Mouse (Mus musculus) heart, embryonic 13.5 days (tissue): ENCODE measurements at regions not wholly inside any gene's neighbourhood (a gene's known extent, or its start where the extent isn't known, plus 50 kb on each side); places are given as distances from the start of the nearest gene placed in this dataset.

ENCODE experiments used
- ATAC-seq: fragments of 200-750 bp; cut with Nextera tagmentation; 2 replicates; pipeline ENCODE4 v1.8.0; 2017; ENCODE audit warnings: moderate TSS enrichment; ENCODE audit not compliant: insufficient number of reproducible peaks, low FRiP score, low TSS enrichment; ENCODE audit errors: extremely low read depth
- H3K27ac ChIP-seq: fragments of 300-500 bp; sonication (generic); replicated peaks from 2 replicates; pipeline ENCODE4 v1.5.1; 2015; ENCODE audit warnings: moderate library complexity, mild to moderate bottlenecking, inconsistent platforms
- H3K27me3 ChIP-seq: fragments of 300-500 bp; sonication (generic); replicated peaks from 2 replicates; pipeline ENCODE4 v1.6.1; 2015; ENCODE audit warnings: mild to moderate bottlenecking, inconsistent platforms
- H3K36me3 ChIP-seq: fragments of 300-500 bp; sonication (generic); 2 replicates; pipeline ENCODE4 v1.6.1; 2015; ENCODE audit warnings: mild to moderate bottlenecking, inconsistent platforms
- H3K4me1 ChIP-seq: fragments of 300-500 bp; sonication (generic); 2 replicates; pipeline ENCODE4 v1.6.1; 2015; ENCODE audit warnings: inconsistent platforms
- H3K4me2 ChIP-seq: fragments of 300-500 bp; sonication (generic); 2 replicates; pipeline ENCODE4 v1.6.1; 2015; ENCODE audit warnings: inconsistent platforms, mild to moderate bottlenecking, moderate library complexity
- H3K4me3 ChIP-seq: fragments of 300-500 bp; sonication (generic); 2 replicates; pipeline ENCODE4 v1.5.1; 2015; ENCODE audit warnings: moderate library complexity, mild to moderate bottlenecking, inconsistent platforms
- H3K9ac ChIP-seq: fragments of 300-500 bp; sonication (generic); 2 replicates; pipeline ENCODE4 v1.6.1; 2015; ENCODE audit warnings: inconsistent platforms, mild to moderate bottlenecking, moderate library complexity
- H3K9me3 ChIP-seq: fragments of 300-500 bp; sonication (generic); 2 replicates; pipeline ENCODE4 v1.6.1; 2016; ENCODE audit warnings: inconsistent platforms
- WGBS: fragments of 180-500 bp; shearing (Covaris S2); methylation state at CpG from one replicate; pipeline ENCODE4 v1.1.7; 2015; ENCODE audit warnings: mixed read lengths; 5-methylcytosine and 5-hydroxymethylcytosine counted together

- no peak for ATAC-seq
- WGBS: 70% methylated on average over 3 of the region's 3 CpGs
- Histone ChIP-seq H3K9ac (no peak overlapping the region), H3K4me3 (no peak overlapping the region), H3K27me3 (peaks cover 12% of the 10 kb centered on the region; the same call in 1 of the 2 replicates), H3K36me3 (no peaks in the 10 kb centered on the region), H3K9me3 (no peaks in the 10 kb centered on the region), H3K4me2 (no peak overlapping the region), H3K27ac (no peak overlapping the region), H3K4me1 (peaks cover 51% of the 10 kb centered on the region)
Observed at GRCm38 (mm10) chr19:53454059-53454458, 63.7 kb upstream of the Smndc1 start.

DNA sequence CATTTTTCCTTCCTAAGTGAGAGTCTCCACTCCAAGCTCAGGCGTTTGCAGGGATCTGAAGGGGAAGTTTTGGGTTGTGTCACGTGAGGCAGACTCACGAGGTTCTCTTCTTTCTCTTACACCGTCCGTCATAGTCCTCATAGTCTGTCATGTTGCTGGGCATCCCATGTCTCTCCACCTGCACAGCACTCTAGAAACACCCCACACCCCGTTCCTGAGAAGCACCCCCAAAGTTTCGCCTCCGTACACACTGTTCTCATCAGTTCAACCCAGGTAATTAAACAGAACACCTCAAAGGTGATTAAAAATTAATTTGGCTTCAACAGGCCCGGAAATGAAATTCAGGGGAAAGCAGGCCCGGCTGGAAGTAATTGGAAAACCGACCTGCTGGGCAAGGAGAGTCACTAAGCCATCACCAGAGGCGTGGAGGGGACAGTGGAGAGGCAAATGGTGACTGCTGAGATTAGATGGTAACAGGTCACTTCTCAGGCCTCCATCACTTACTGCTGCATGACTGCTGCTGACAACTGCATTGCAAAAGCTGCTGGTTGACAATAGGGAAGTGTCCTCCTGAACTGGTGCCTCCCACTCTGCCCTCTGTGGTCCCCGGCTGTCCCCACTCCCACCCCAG lies 63.1 kb upstream of the Smndc1 start:
- H3K36me3 ChIP-seq: no peaks in the 10 kb centered on the region
- H3K9me3 ChIP-seq: no peaks in the 10 kb centered on the region
- no peak overlapping the region for H3K9ac ChIP-seq
- H3K4me3 ChIP-seq: no peak overlapping the region
- no peak overlapping the region for H3K4me2 ChIP-seq
- H3K27ac ChIP-seq: 0 out of 2 replicates have a peak overlapping the region, but pooled peaks have one; percentile 29
- ATAC-seq: no peak
- H3K4me1 ChIP-seq: peaks cover 51% of the 10 kb centered on the region
- 68% methylated on average over 13 of the region's 13 CpGs for WGBS
- peaks cover 6% of the 10 kb centered on the region; the same call in 1 of the 2 replicates for H3K27me3 ChIP-seq

GRCm38 (mm10) chr19:53452360-53452759 lies 62.0 kb upstream of the Smndc1 start:
- Histone ChIP-seq H3K4me1 (peaks cover 61% of the 10 kb centered on the region), H3K27ac (peak overlapping the region; percentile 29), H3K4me2 (no peak overlapping the region), H3K27me3 (no peaks in the 10 kb centered on the region), H3K4me3 (no peak overlapping the region), H3K36me3 (no peaks in the 10 kb centered on the region), H3K9ac (no peak overlapping the region), H3K9me3 (no peaks in the 10 kb centered on the region)
- ATAC-seq: no peak
- WGBS: 36% methylated on average over 3 of the region's 3 CpGs

- no peak for ATAC-seq
- 46% methylated on average over 13 of the region's 13 CpGs for WGBS
- Histone ChIP-seq H3K27ac (peak overlapping the region; percentile 42; the same call in 1 of the 2 replicates), H3K4me1 (peaks cover 65% of the 10 kb centered on the region), H3K4me2 (no peak overlapping the region), H3K9ac (no peak overlapping the region), H3K27me3 (no peaks in the 10 kb centered on the region), H3K9me3 (no peaks in the 10 kb centered on the region), H3K36me3 (no peaks in the 10 kb centered on the region), H3K4me3 (no peak overlapping the region)
Observed at GRCm38 (mm10) chr19:53451388-53451922, 61.1 kb upstream of the Smndc1 start.

DNA sequence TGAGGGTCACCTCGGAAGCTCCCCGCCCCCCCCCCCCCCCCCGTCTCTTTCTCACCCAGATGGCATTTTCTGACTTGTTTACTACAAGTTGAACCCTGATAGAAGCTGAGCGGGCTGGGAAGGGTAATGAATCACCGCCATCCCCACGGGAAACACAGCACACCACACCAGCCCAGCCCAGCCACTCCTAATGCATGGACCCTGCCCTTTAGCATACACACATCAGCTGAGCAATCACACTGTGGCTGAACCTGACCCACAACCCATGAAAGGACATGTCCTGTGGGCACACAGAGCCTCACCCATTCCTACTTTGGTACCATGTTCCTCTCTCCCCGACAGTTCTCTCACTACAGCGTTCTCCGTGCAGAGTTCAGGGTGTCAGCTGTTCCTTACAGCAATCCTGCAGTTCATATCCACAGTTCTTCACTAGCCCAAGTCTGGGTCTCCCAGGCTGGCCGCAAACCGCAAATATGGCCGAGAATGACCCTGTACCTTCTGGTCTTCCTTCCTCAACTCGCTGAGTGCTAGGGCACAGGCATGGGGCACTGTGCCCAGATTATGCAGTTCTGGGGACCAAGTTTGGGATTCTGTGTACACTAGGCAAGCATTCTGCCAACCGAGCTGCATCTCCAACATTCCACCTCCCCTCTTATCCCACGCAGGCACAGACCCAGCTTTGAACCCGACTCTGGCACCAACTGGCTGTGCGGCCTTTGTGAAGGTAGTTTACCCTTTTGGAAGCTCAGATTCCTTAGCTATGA lies 60.4 kb upstream of the Smndc1 start:
- 65% methylated on average over 17 of the region's 17 CpGs for WGBS
- Histone ChIP-seq H3K27ac (peak overlapping the region; percentile 42; the same call in 1 of the 2 replicates), H3K36me3 (no peaks in the 10 kb centered on the region), H3K4me3 (no peak overlapping the region), H3K9ac (no peak overlapping the region), H3K4me1 (peaks cover 67% of the 10 kb centered on the region), H3K9me3 (no peaks in the 10 kb centered on the region), H3K4me2 (no peak overlapping the region), H3K27me3 (0 out of 2 replicates have a peak, but pooled peaks cover 5% of the 10 kb centered on the region)
- ATAC-seq: no peak

GRCm38 (mm10) chr19:53449137-53449783 lies 58.9 kb upstream of the Smndc1 start:
- 0 out of 2 replicates have a peak, but pooled peaks cover 12% of the 10 kb centered on the region for H3K27me3 ChIP-seq
- H3K27ac ChIP-seq: no peak overlapping the region
- H3K9me3 ChIP-seq: no peaks in the 10 kb centered on the region
- 70% methylated on average over 17 of the region's 17 CpGs for WGBS
- H3K4me3 ChIP-seq: no peak overlapping the region
- H3K4me1 ChIP-seq: peaks cover 64% of the 10 kb centered on the region
- H3K4me2 ChIP-seq: no peak overlapping the region
- ATAC-seq: no peak
- no peak overlapping the region for H3K9ac ChIP-seq
- H3K36me3 ChIP-seq: no peaks in the 10 kb centered on the region

DNA sequence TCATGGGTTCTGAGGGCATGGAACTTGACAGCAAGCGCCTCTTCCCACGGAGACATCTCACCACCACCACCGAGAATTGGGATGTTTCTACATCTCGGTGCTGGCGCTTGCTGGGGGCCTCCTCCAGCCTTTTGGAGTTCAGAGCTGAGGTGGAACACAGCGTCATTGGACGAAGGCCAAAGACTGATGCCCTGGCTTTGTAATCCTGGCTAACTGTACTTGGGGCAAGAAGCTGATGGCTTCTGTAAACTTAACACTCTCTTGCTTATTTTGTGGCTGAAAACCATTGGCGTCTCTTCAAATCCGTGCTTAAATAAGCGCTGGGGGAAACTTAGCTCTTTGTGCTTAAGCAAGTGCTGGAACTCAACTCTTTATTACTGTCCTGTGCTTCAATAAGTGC lies 57.8 kb upstream of the Smndc1 start:
- Histone ChIP-seq H3K4me2 (no peak overlapping the region), H3K9me3 (no peaks in the 10 kb centered on the region), H3K27ac (no peak overlapping the region), H3K4me1 (peaks cover 55% of the 10 kb centered on the region), H3K4me3 (no peak overlapping the region), H3K9ac (no peak overlapping the region), H3K36me3 (no peaks in the 10 kb centered on the region), H3K27me3 (0 out of 2 replicates have a peak, but pooled peaks cover 12% of the 10 kb centered on the region)
- 62% methylated on average over 10 of the region's 10 CpGs for WGBS
- no peak for ATAC-seq

GRCm38 (mm10) chr19:53447754-53448153 lies 57.4 kb upstream of the Smndc1 start:
- Histone ChIP-seq H3K4me2 (no peak overlapping the region), H3K27ac (no peak overlapping the region), H3K9ac (no peak overlapping the region), H3K4me3 (no peak overlapping the region), H3K9me3 (no peaks in the 10 kb centered on the region), H3K27me3 (0 out of 2 replicates have a peak, but pooled peaks cover 12% of the 10 kb centered on the region), H3K4me1 (peaks cover 50% of the 10 kb centered on the region), H3K36me3 (no peaks in the 10 kb centered on the region)
- 59% methylated on average over 6 of the region's 6 CpGs for WGBS
- no peak for ATAC-seq

GRCm38 (mm10) chr19:53446216-53446615 lies 55.8 kb upstream of the Smndc1 start:
- H3K4me2 ChIP-seq: no peak overlapping the region
- no peaks in the 10 kb centered on the region for H3K9me3 ChIP-seq
- 0 out of 2 replicates have a peak overlapping the region, but pooled peaks have one; percentile 28 for H3K9ac ChIP-seq
- no peak overlapping the region for H3K4me3 ChIP-seq
- 52% methylated on average over 5 of the region's 5 CpGs for WGBS
- 0 out of 2 replicates have a peak, but pooled peaks cover 12% of the 10 kb centered on the region for H3K27me3 ChIP-seq
- peaks cover 35% of the 10 kb centered on the region for H3K4me1 ChIP-seq
- no peak for ATAC-seq
- H3K36me3 ChIP-seq: no peaks in the 10 kb centered on the region
- no peak overlapping the region for H3K27ac ChIP-seq

- Histone ChIP-seq H3K4me1 (peaks cover 38% of the 10 kb centered on the region), H3K36me3 (no peaks in the 10 kb centered on the region), H3K27ac (no peak overlapping the region), H3K9ac (no peak overlapping the region), H3K4me3 (no peak overlapping the region), H3K9me3 (no peaks in the 10 kb centered on the region), H3K4me2 (no peak overlapping the region), H3K27me3 (0 out of 2 replicates have a peak, but pooled peaks cover 12% of the 10 kb centered on the region)
- ATAC-seq: no peak
- 74% methylated on average over 5 of the region's 5 CpGs for WGBS
Observed at GRCm38 (mm10) chr19:53444646-53445045, 54.3 kb upstream of the Smndc1 start.
